Mouse (Mus musculus): ENCODE results near the gene Enc1. TPM values are rescaled to one million over a fixed set of nuclear protein-coding genes. Genes with fewer than 3 reads are reported as not detected.

Enc1 gene
- polyA plus RNA-seq, 1 experiment from 2014 or later: 6.3 TPM

- Histone ChIP-seq H3K4me3 (ENCODE audit: low read depth, low read length) (no peak overlapping the region), H3K27me3 (ENCODE audit: control insufficient read depth, insufficient read depth, low read length) (no peaks in the 10 kb centered on the region), H3K27ac (ENCODE audit: low read depth, low read length) (peak overlapping the region; percentile 71), H3K4me1 (ENCODE audit: control insufficient read depth, insufficient read depth, low read length) (peaks cover 4% of the 10 kb centered on the region; the same call in 1 of the 2 replicates), H3K4me2 (no peak overlapping the region), H3K9ac (ENCODE audit: low read depth, low read length) (no peak overlapping the region), H3K36me3 (ENCODE audit: control insufficient read depth, insufficient read depth, low read length) (no peaks in the 10 kb centered on the region), H3K9me3 (replicated peaks; ENCODE audit: control insufficient read depth, low read length) (no peaks in the 10 kb centered on the region)
- WGBS (ENCODE audit: insufficient replicate concordance): 62% methylated on average over 11 of the region's 11 CpGs
- no peak for ATAC-seq (replicated peaks; ENCODE audit: insufficient number of reproducible peaks, low FRiP score, low TSS enrichment)
These were observed 54.9 kb downstream of the Enc1 start for GRCm38 (mm10) chr13:97295853-97296219.

GRCm38 (mm10) chr13:97296281-97296680 is 55.4 kb downstream of the Enc1 start:
- no peak overlapping the region for H3K4me2 ChIP-seq
- H3K36me3 ChIP-seq (ENCODE audit: control insufficient read depth, insufficient read depth, low read length): no peaks in the 10 kb centered on the region
- H3K9me3 ChIP-seq (replicated peaks; ENCODE audit: control insufficient read depth, low read length): no peaks in the 10 kb centered on the region
- no peaks in the 10 kb centered on the region for H3K27me3 ChIP-seq (ENCODE audit: control insufficient read depth, insufficient read depth, low read length)
- H3K27ac ChIP-seq (ENCODE audit: low read depth, low read length): no peak overlapping the region
- ATAC-seq (replicated peaks; ENCODE audit: insufficient number of reproducible peaks, low FRiP score, low TSS enrichment): no peak
- H3K4me3 ChIP-seq (ENCODE audit: low read depth, low read length): no peak overlapping the region
- WGBS (ENCODE audit: insufficient replicate concordance): 54% methylated on average over 8 of the region's 8 CpGs
- H3K4me1 ChIP-seq (ENCODE audit: control insufficient read depth, insufficient read depth, low read length): peaks cover 4% of the 10 kb centered on the region; the same call in 1 of the 2 replicates
- H3K9ac ChIP-seq (ENCODE audit: low read depth, low read length): no peak overlapping the region

- no peaks in the 10 kb centered on the region for H3K9me3 ChIP-seq (replicated peaks; ENCODE audit: control insufficient read depth, low read length)
- no peak overlapping the region for H3K9ac ChIP-seq (ENCODE audit: low read depth, low read length)
- WGBS (ENCODE audit: insufficient replicate concordance): 89% methylated on average over 3 of the region's 5 CpGs
- H3K4me3 ChIP-seq (ENCODE audit: low read depth, low read length): no peak overlapping the region
- H3K27ac ChIP-seq (ENCODE audit: low read depth, low read length): no peak overlapping the region
- peaks cover 4% of the 10 kb centered on the region; the same call in 1 of the 2 replicates for H3K4me1 ChIP-seq (ENCODE audit: control insufficient read depth, insufficient read depth, low read length)
- no peaks in the 10 kb centered on the region for H3K27me3 ChIP-seq (ENCODE audit: control insufficient read depth, insufficient read depth, low read length)
- no peaks in the 10 kb centered on the region for H3K36me3 ChIP-seq (ENCODE audit: control insufficient read depth, insufficient read depth, low read length)
- no peak for ATAC-seq (replicated peaks; ENCODE audit: insufficient number of reproducible peaks, low FRiP score, low TSS enrichment)
- H3K4me2 ChIP-seq: no peak overlapping the region
These were observed 55.9 kb downstream of the Enc1 start for GRCm38 (mm10) chr13:97296757-97297156.

GRCm38 (mm10) chr13:97297418-97298050 is 56.6 kb downstream of the Enc1 start:
- Histone ChIP-seq H3K9me3 (replicated peaks; ENCODE audit: control insufficient read depth, low read length) (no peaks in the 10 kb centered on the region), H3K4me3 (ENCODE audit: low read depth, low read length) (no peak overlapping the region), H3K27me3 (ENCODE audit: control insufficient read depth, insufficient read depth, low read length) (no peaks in the 10 kb centered on the region), H3K27ac (ENCODE audit: low read depth, low read length) (no peak overlapping the region), H3K4me1 (ENCODE audit: control insufficient read depth, insufficient read depth, low read length) (peaks cover 4% of the 10 kb centered on the region; the same call in 1 of the 2 replicates), H3K36me3 (ENCODE audit: control insufficient read depth, insufficient read depth, low read length) (no peaks in the 10 kb centered on the region), H3K9ac (ENCODE audit: low read depth, low read length) (no peak overlapping the region), H3K4me2 (no peak overlapping the region)
- no peak for ATAC-seq (replicated peaks; ENCODE audit: insufficient number of reproducible peaks, low FRiP score, low TSS enrichment)
- 74% methylated on average over 14 of the region's 14 CpGs for WGBS (ENCODE audit: insufficient replicate concordance)

GRCm38 (mm10) chr13:97298896-97299295 is 58.0 kb downstream of the Enc1 start:
- H3K4me3 ChIP-seq (ENCODE audit: low read depth, low read length): no peak overlapping the region
- H3K9me3 ChIP-seq (replicated peaks; ENCODE audit: control insufficient read depth, low read length): no peaks in the 10 kb centered on the region
- ATAC-seq (replicated peaks; ENCODE audit: insufficient number of reproducible peaks, low FRiP score, low TSS enrichment): no peak
- no peaks in the 10 kb centered on the region; the same call in 1 of the 2 replicates for H3K4me1 ChIP-seq (ENCODE audit: control insufficient read depth, insufficient read depth, low read length)
- no peak overlapping the region for H3K4me2 ChIP-seq
- no peak overlapping the region for H3K27ac ChIP-seq (ENCODE audit: low read depth, low read length)
- H3K27me3 ChIP-seq (ENCODE audit: control insufficient read depth, insufficient read depth, low read length): no peaks in the 10 kb centered on the region
- no peaks in the 10 kb centered on the region for H3K36me3 ChIP-seq (ENCODE audit: control insufficient read depth, insufficient read depth, low read length)
- 91% methylated on average over 4 of the region's 4 CpGs for WGBS (ENCODE audit: insufficient replicate concordance)
- H3K9ac ChIP-seq (ENCODE audit: low read depth, low read length): no peak overlapping the region

GRCm38 (mm10) chr13:97299877-97300873 is 59.3 kb downstream of the Enc1 start:
- H3K27me3 ChIP-seq (ENCODE audit: control insufficient read depth, insufficient read depth, low read length): no peaks in the 10 kb centered on the region
- no peaks in the 10 kb centered on the region for H3K9me3 ChIP-seq (replicated peaks; ENCODE audit: control insufficient read depth, low read length)
- H3K36me3 ChIP-seq (ENCODE audit: control insufficient read depth, insufficient read depth, low read length): no peaks in the 10 kb centered on the region
- H3K27ac ChIP-seq (ENCODE audit: low read depth, low read length): no peak overlapping the region
- no peak overlapping the region for H3K4me2 ChIP-seq
- 81% methylated on average over 12 of the region's 12 CpGs for WGBS (ENCODE audit: insufficient replicate concordance)
- H3K4me1 ChIP-seq (ENCODE audit: control insufficient read depth, insufficient read depth, low read length): no peaks in the 10 kb centered on the region; the same call in 1 of the 2 replicates
- no peak overlapping the region for H3K4me3 ChIP-seq (ENCODE audit: low read depth, low read length)
- H3K9ac ChIP-seq (ENCODE audit: low read depth, low read length): no peak overlapping the region
- no peak for ATAC-seq (replicated peaks; ENCODE audit: insufficient number of reproducible peaks, low FRiP score, low TSS enrichment)

Other genes starting within 250 kb of the Enc1 start
- not detected in 2 replicates for gene 1700029F12Rik, start 206.7 kb upstream of the Enc1 start, polyA plus RNA-seq (2014; fragmentation: Nextera tagmentation; extraction: Ambion mirVana)
- gene Fam169a, start 173.8 kb upstream of the Enc1 start, polyA plus RNA-seq (2014; fragmentation: Nextera tagmentation; extraction: Ambion mirVana): 14.2 and 15.0 TPM in 2 replicates
- gene Gm6169, start 141.9 kb upstream of the Enc1 start, polyA plus RNA-seq (2014; fragmentation: Nextera tagmentation; extraction: Ambion mirVana): 3.0 and 3.3 TPM in 2 replicates
- gene Gfm2, start 103.2 kb upstream of the Enc1 start, polyA plus RNA-seq (2014; fragmentation: Nextera tagmentation; extraction: Ambion mirVana): 30.3 and 37.0 TPM in 2 replicates
- 56.5 and 64.5 TPM in 2 replicates for gene Nsa2, start 103.2 kb upstream of the Enc1 start, polyA plus RNA-seq (2014; fragmentation: Nextera tagmentation; extraction: Ambion mirVana)
- gene Hexb, start 42.7 kb upstream of the Enc1 start, polyA plus RNA-seq (2014; fragmentation: Nextera tagmentation; extraction: Ambion mirVana): 31.5 and 32.3 TPM in 2 replicates

Data from heart, embryonic 11.5 days (tissue).